Mouse (Mus musculus) limb, embryonic 14.5 days (tissue): ENCODE measurements at regions not wholly inside any gene's neighbourhood (a gene's known extent, or its start where the extent isn't known, plus 50 kb on each side); places are given as distances from the start of the nearest gene placed in this dataset.

Experiments
- ATAC-seq: fragments of 200-750 bp; cut with Nextera tagmentation; 2 replicates; pipeline ENCODE4 v1.8.0; 2017; ENCODE audit warnings: low read depth, moderate number of reproducible peaks, moderate TSS enrichment; ENCODE audit not compliant: low FRiP score
- DNase-seq: peaks from one replicate; pipeline ENCODE4 v3.0.0-alpha.2; 2015; ENCODE audit warnings: low spot score
- H3K27ac ChIP-seq: fragments of 300-500 bp; sonication (generic); replicated peaks from 2 replicates; pipeline ENCODE4 v1.5.1; 2014; ENCODE audit warnings: low read depth, mild to moderate bottlenecking, low read length, moderate library complexity, mixed read lengths
- H3K27me3 ChIP-seq: fragments of 300-500 bp; sonication (generic); 2 replicates; pipeline ENCODE4 v1.6.1; 2014; ENCODE audit warnings: low read length, mixed read lengths; ENCODE audit not compliant: control insufficient read depth, insufficient read depth
- H3K36me3 ChIP-seq: fragments of 300-500 bp; sonication (generic); 2 replicates; pipeline ENCODE4 v1.6.1; 2014; ENCODE audit warnings: mild to moderate bottlenecking, low read length, moderate library complexity, mixed read lengths; ENCODE audit not compliant: control insufficient read depth, insufficient read depth
- H3K4me1 ChIP-seq: fragments of 300-500 bp; sonication (generic); 2 replicates; pipeline ENCODE4 v1.6.1; 2014; ENCODE audit warnings: antibody characterized with exemption, low read length, mixed read lengths; ENCODE audit not compliant: control insufficient read depth, insufficient read depth
- H3K4me2 ChIP-seq: fragments of 300-500 bp; sonication (generic); replicated peaks from 2 replicates; pipeline ENCODE4 v1.6.1; 2014; ENCODE audit warnings: low read depth, mild to moderate bottlenecking, low read length, moderate library complexity; ENCODE audit not compliant: severe bottlenecking
- H3K4me3 ChIP-seq: fragments of 300-500 bp; sonication (generic); replicated peaks from 2 replicates; pipeline ENCODE4 v1.5.1; 2014; ENCODE audit warnings: low read length
- H3K9ac ChIP-seq: fragments of 300-500 bp; sonication (generic); 2 replicates; pipeline ENCODE4 v1.6.1; 2014; ENCODE audit warnings: mild to moderate bottlenecking, low read depth, low read length, moderate library complexity; ENCODE audit not compliant: severe bottlenecking
- H3K9me3 ChIP-seq: fragments of 300-500 bp; sonication (generic); 2 replicates; pipeline ENCODE4 v1.6.1; 2016; ENCODE audit warnings: low read length; ENCODE audit not compliant: control insufficient read depth
- POLR2A ChIP-seq: fragments of 200-500 bp; IDR thresholded peaks from 2 replicates; pipeline ENCODE4 v1.8.0; 2012; ENCODE audit warnings: inconsistent platforms, mild to moderate bottlenecking, moderate library complexity, borderline replicate concordance; ENCODE audit not compliant: insufficient read depth, insufficient read length; ENCODE audit errors: extremely low read depth
- WGBS: fragments of 180-500 bp; shearing (Covaris S2); extraction: QIAGEN DNeasy Blood & Tissue Kit; methylation state at CpG from one replicate; pipeline ENCODE4 v1.1.7; 2014; 5-methylcytosine and 5-hydroxymethylcytosine counted together

DNA sequence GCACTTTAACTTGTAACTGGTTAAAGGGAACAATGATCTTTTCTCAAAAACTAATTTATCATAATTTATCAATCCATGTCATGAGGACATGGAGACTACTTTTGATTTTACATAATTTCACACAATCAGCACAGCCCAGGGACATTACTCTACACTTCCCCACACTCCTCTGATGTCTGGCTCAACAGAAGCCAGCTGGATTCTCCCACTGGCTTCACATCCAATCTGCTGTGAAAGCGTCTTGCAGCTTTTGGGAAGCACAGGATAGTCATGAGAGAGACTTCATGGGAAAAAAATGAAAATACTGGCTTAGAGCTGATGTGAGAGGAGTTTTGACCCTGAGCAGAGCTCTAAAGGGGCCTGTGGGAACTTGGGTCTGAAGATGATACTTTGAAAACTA is 61.7 kb upstream of the Hrasls start:
- Histone ChIP-seq H3K9me3 (no peaks in the 10 kb centered on the region), H3K27ac (no peak overlapping the region), H3K27me3 (no peaks in the 10 kb centered on the region), H3K9ac (no peak overlapping the region), H3K4me2 (no peak overlapping the region), H3K36me3 (no peaks in the 10 kb centered on the region), H3K4me3 (no peak overlapping the region), H3K4me1 (no peaks in the 10 kb centered on the region)
- 63% methylated on average over 1 of the region's 1 CpGs for WGBS
- TF ChIP-seq POLR2A = no peak
- ATAC-seq (no peak), DNase-seq (no peak)

DNA sequence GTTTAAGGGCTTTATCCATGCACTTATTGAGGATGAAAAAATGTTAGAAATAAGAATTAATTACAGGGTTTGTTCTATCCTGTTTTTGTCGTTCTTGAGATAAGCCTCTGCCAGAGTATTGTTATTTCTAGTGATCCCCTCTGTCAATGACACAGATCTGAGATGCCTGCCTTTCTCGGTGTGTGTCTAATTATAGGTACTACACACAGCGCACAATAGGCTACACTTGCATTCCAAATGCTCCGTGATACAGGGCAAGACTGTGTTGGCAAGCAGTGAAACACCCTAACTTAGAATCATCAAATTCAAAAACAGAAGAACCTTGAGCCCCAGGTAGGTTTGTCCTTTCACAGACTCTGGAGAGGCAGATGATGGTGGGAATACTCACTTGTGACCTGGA is 90.3 kb upstream of the Hrasls start:
- Histone ChIP-seq H3K27ac (no peak overlapping the region), H3K4me3 (no peak overlapping the region), H3K9ac (no peak overlapping the region), H3K27me3 (no peaks in the 10 kb centered on the region), H3K4me1 (no peaks in the 10 kb centered on the region), H3K9me3 (no peaks in the 10 kb centered on the region), H3K36me3 (no peaks in the 10 kb centered on the region), H3K4me2 (no peak overlapping the region)
- 78% methylated on average over 4 of the region's 4 CpGs for WGBS
- TF ChIP-seq POLR2A = no peak
- no peak for DNase-seq
- ATAC-seq = no peak

DNA sequence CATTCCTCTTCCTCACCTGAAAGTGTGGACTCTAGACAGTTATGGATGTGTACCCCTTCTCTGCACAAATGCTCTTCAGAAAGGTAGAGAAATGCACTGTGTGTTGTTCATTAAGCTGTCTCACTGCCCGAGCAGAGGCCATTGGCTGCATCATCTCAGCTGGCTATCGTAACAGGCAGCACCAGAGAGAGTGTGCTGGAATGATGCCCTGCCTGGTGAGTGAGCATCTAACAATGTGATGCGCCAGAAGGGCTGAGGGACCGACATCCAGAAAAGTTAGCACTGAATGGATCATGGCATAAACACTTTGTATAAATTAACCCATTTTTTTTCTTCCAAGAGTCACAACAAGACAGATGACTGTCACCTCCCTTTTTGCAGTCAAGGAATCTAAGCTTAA is 112.7 kb upstream of the Hrasls start:
- Histone ChIP-seq H3K4me1 (no peaks in the 10 kb centered on the region), H3K27me3 (no peaks in the 10 kb centered on the region), H3K9ac (no peak overlapping the region), H3K4me2 (no peak overlapping the region), H3K36me3 (no peaks in the 10 kb centered on the region), H3K27ac (no peak overlapping the region), H3K9me3 (no peaks in the 10 kb centered on the region), H3K4me3 (no peak overlapping the region)
- TF ChIP-seq POLR2A = no peak
- no peak for ATAC-seq
- WGBS = 79% methylated on average over 4 of the region's 4 CpGs
- DNase-seq = no peak

DNA sequence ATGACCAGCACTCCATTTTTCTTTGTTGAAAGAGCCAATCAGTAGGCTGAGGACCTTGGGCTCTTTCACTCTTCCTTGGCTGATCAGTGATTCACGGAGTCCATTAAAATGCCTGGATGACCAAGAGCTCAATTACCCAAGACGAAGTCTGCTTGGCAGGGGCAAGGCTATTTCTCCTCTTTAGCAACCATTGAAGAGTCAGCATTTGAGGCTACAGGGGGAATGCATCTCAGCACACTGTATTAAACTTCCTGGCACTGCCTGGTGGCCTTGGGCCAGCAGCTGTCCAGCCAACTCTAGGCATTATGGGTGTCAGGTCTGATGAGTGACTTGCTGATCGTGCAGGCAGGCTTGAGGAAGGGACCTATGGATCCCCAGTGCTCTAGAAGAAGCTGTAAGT is 136.5 kb upstream of the Mb21d2 start:
- WGBS = 82% methylated on average over 3 of the region's 3 CpGs
- H3K4me2 ChIP-seq = no peak overlapping the region
- H3K4me3 ChIP-seq = no peak overlapping the region
- H3K4me1 ChIP-seq = no peaks in the 10 kb centered on the region
- no peak overlapping the region for H3K9ac ChIP-seq
- DNase-seq (no peak), ATAC-seq (no peak)
- H3K36me3 ChIP-seq = no peaks in the 10 kb centered on the region
- no peaks in the 10 kb centered on the region for H3K9me3 ChIP-seq
- no peak overlapping the region for H3K27ac ChIP-seq
- H3K27me3 ChIP-seq = no peaks in the 10 kb centered on the region
- TF ChIP-seq POLR2A = no peak

DNA sequence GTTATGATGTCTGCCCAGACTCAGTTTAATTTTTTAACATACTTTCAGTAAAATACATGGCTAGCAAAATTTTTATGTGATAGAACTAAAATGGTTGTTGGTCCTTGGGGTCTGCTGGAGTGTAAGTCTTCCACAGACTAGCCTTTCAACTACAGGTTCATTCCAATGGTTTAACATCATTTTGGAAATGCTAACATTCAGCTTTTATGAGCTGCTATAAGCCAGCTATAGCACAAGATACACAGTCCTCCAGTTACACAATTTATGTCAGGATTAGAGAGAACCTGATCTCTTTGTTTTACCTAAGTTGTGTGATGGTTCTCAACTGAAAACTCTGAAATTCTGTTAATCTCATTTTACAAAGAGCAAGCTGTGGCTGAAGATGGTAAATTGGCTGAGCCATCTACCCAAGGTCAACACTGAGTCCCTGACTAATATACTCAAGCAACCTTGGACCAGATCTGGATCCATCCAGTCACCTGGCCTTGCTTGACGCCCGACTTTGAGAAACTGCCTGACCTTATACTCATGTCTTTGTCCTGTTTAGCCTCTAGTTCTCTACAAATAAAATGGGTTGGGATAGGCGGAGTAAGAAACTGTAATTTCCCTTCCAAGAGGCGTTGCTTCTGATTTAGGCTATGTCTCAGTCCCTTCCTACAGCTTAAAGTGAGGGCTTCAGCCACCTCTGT is 135.8 kb upstream of the Mb21d2 start:
- no peak overlapping the region for H3K27ac ChIP-seq
- no peaks in the 10 kb centered on the region for H3K36me3 ChIP-seq
- peaks cover 4% of the 10 kb centered on the region; the same call in 1 of the 2 replicates for H3K4me1 ChIP-seq
- no peak overlapping the region for H3K4me2 ChIP-seq
- 87% methylated on average over 4 of the region's 4 CpGs for WGBS
- no peak for TF ChIP-seq POLR2A
- H3K4me3 ChIP-seq = no peak overlapping the region
- DNase-seq = peak; percentile 50
- no peaks in the 10 kb centered on the region for H3K27me3 ChIP-seq
- H3K9ac ChIP-seq = no peak overlapping the region
- peak; percentile 55; the same call in 1 of the 2 replicates for ATAC-seq
- H3K9me3 ChIP-seq = no peaks in the 10 kb centered on the region
